Mouse (Mus musculus) kidney, postnatal 14 days (tissue): ENCODE results near the gene Homer3.
A peak's percentile ranks its signal among the peaks of the same experiment; 100 is the strongest.

Experiments used
- DNase-seq: peaks from one replicate; pipeline ENCODE4 v3.0.0; 2022; ENCODE audit warnings: mixed read lengths

The Homer3 gene

GRCm38 (mm10) chr8:70340659-70341058 lies 58.0 kb downstream of the Homer3 start:
- no peak for DNase-seq

- no peak for DNase-seq
These were observed 59.4 kb downstream of the Homer3 start for GRCm38 (mm10) chr8:70342007-70342406.

GRCm38 (mm10) chr8:70343076-70343475 lies 60.4 kb downstream of the Homer3 start:
- no peak for DNase-seq

GRCm38 (mm10) chr8:70343696-70344095 lies 61.1 kb downstream of the Homer3 start:
- peak; percentile 45 for DNase-seq
